Mouse (Mus musculus): ENCODE data around the gene 4930442H23Rik. TPM values are rescaled to one million over a fixed set of nuclear protein-coding genes. Genes with fewer than 3 reads are reported as not detected.

The 4930442H23Rik gene
- total and polyA plus RNA-seq, 2 experiments from 2014 or later: 0.24 TPM; not detected in 1

DNA sequence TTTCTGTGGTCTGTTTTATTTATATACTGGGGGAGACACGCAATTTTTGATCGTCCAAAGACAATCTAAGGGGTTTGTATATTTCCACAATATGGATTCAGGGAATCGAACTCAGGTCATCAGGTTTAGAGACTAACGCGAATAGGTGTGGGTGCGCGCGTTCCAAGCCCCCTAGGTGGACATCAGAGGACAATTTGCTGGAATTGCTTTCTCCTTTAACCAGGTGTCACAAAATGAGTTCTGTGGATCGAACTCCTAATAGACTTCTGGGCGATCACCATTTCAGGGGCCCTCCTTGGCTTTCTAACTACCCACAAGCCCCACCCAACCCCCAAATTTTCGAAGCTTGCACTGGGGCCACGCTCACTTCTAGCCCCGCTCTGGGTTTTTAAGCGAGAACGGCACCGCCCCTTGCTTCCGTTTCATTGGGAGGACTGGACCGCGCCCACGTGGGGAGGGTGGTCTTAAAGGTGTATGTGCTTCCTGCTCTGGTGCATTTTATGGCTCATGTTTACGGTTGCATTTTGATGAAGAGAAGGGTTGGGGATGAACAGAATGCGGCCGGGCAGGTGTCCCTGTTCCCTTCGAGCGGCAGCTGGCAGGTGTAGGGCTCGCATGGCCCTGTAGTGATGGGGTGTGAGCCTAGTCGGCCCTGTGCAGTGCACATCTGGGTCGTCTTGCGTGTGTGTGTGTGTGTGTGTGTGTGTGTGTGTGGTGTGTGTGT is 15.0 kb downstream of the 4930442H23Rik start:
- peaks cover 2% of the 10 kb centered on the region; the same call in 1 of the 2 replicates for H3K36me3 ChIP-seq (ENCODE audit: insufficient read depth)
- peak; percentile 47 for ATAC-seq
- H3K4me1 ChIP-seq (ENCODE audit: insufficient read depth): peaks cover 11% of the 10 kb centered on the region
- no peaks in the 10 kb centered on the region for H3K9me3 ChIP-seq (ENCODE audit: low read length)
- peak overlapping the region; percentile 69 for H3K27ac ChIP-seq (ENCODE audit: low read depth, low read length)
- TF ChIP-seq CTCF (IDR thresholded peaks at IDR 0.05; ENCODE audit: low read depth): no peak
- peak overlapping the region; percentile 74 for H3K4me2 ChIP-seq (ENCODE audit: low read depth)
- peak; percentile 83 for DNase-seq
- peak overlapping the region; percentile 43 for H3K4me3 ChIP-seq (ENCODE audit: low read depth, low read length)
- H3K9ac ChIP-seq: peak overlapping the region; percentile 59
- WGBS: 2% methylated on average over 29 of the region's 29 CpGs
- H3K27me3 ChIP-seq (ENCODE audit: insufficient read depth, low read length): no peaks in the 10 kb centered on the region

DNA sequence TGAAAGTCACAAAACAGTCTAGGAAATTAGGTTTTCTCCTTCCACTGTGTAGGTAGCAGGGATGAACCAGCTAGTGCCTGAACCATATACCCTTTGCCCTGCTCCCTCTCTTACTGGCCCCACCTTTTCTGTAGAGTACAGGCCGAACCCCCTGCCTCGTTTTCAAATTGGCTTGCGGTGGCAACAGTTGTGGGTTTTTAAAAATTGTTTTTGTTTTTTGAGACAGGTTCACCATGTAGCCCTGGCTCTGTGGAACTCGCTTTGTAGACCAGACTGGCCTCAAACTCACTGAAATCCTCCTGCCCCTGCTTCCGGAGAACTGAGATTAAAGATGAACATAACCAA is 15.6 kb downstream of the 4930442H23Rik start:
- Histone ChIP-seq H3K9me3 (ENCODE audit: low read length) (no peaks in the 10 kb centered on the region), H3K27me3 (ENCODE audit: insufficient read depth, low read length) (no peaks in the 10 kb centered on the region), H3K36me3 (ENCODE audit: insufficient read depth) (peaks cover 5% of the 10 kb centered on the region; the same call in 1 of the 2 replicates), H3K4me1 (ENCODE audit: insufficient read depth) (peaks cover 7% of the 10 kb centered on the region), H3K27ac (ENCODE audit: low read depth, low read length) (peak overlapping the region; percentile 69), H3K9ac (peak overlapping the region; percentile 59; the same call in 1 of the 2 replicates), H3K4me3 (ENCODE audit: low read depth, low read length) (peak overlapping the region; percentile 43), H3K4me2 (ENCODE audit: low read depth) (peak overlapping the region; percentile 74)
- DNase-seq (no peak), ATAC-seq (peak; percentile 64)
- WGBS: 7% methylated on average over 5 of the region's 5 CpGs
- no peak for TF ChIP-seq CTCF (IDR thresholded peaks at IDR 0.05; ENCODE audit: low read depth)

DNA sequence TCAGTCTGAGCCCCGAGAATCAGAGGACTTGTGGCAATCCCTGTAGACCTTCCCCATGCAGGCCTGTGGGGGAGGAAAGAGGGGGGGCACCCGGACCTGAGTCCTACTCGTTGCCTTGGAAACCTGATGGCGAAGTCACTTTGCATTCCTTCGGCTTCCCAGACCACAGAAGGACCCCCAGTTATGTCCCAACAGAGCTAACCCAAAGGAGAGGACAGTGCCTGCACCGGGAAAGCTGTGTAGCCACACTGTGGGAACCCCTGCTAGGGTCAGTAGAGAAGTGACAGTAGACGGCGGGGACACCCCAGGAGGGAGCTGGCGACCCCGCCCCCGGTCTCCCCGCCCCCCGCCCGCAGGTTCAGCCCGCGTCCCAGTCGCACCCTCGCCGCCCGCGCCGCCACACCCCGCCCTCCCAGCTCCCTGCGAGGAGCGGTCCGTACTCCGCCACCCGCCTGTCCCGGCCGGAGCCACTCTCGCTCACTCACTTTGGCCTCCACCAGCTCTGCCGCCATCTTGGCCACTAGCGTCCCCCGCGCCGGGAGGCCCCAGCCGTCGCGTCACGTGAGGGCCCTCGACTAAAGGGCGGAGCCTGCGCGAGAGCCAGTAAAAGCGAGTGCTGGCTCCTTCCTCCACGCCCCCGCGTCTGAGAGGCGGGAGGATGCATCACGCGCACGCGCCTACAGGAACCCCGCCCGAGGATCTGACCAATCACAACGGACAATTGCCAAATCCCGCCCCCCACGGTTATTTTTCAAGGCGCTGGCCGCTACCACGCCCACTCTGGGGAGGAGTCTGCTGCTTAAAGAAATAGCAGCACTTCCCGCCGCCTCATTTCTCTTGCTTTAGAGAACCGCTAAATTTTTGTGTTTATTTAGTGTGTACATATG is 16.2 kb downstream of the 4930442H23Rik start, which contains the start of gene Pias4:
Gene Pias4 (minus strand): TSS at position 724 of the 887 bp plus-strand sequence.
- DNase-seq (peak; percentile 100), ATAC-seq (peak; percentile 92)
- H3K4me1 ChIP-seq (ENCODE audit: insufficient read depth): peaks cover 7% of the 10 kb centered on the region
- peaks cover 9% of the 10 kb centered on the region; the same call in 1 of the 2 replicates for H3K36me3 ChIP-seq (ENCODE audit: insufficient read depth)
- H3K27ac ChIP-seq (ENCODE audit: low read depth, low read length): peak within 1 kb of the TSS; percentile 69
- no peaks in the 10 kb centered on the region for H3K27me3 ChIP-seq (ENCODE audit: insufficient read depth, low read length)
- H3K4me2 ChIP-seq (ENCODE audit: low read depth): peak within 1 kb of the TSS; percentile 78
- peak within 1 kb of the TSS; percentile 68 for H3K4me3 ChIP-seq (ENCODE audit: low read depth, low read length)
- peak within 1 kb of the TSS; percentile 65 for H3K9ac ChIP-seq
- under 1% methylated on average over 63 of the region's 64 CpGs for WGBS
- TF ChIP-seq CTCF (IDR thresholded peaks at IDR 0.05; ENCODE audit: low read depth): no peak
- no peaks in the 10 kb centered on the region for H3K9me3 ChIP-seq (ENCODE audit: low read length)

GRCm38 (mm10) chr10:81165118-81165517 is 18.5 kb downstream of the 4930442H23Rik start:
- no peak overlapping the region for H3K9ac ChIP-seq
- no peak overlapping the region for H3K4me2 ChIP-seq (ENCODE audit: low read depth)
- H3K9me3 ChIP-seq (ENCODE audit: low read length): no peaks in the 10 kb centered on the region
- peaks cover 24% of the 10 kb centered on the region; the same call in 1 of the 2 replicates for H3K36me3 ChIP-seq (ENCODE audit: insufficient read depth)
- no peak overlapping the region for H3K4me3 ChIP-seq (ENCODE audit: low read depth, low read length)
- H3K27ac ChIP-seq (ENCODE audit: low read depth, low read length): no peak overlapping the region
- peaks cover 7% of the 10 kb centered on the region for H3K4me1 ChIP-seq (ENCODE audit: insufficient read depth)
- ATAC-seq (no peak), DNase-seq (no peak)
- H3K27me3 ChIP-seq (ENCODE audit: insufficient read depth, low read length): no peaks in the 10 kb centered on the region
- WGBS: 89% methylated on average over 8 of the region's 8 CpGs
- TF ChIP-seq CTCF (IDR thresholded peaks at IDR 0.05; ENCODE audit: low read depth): no peak

DNA sequence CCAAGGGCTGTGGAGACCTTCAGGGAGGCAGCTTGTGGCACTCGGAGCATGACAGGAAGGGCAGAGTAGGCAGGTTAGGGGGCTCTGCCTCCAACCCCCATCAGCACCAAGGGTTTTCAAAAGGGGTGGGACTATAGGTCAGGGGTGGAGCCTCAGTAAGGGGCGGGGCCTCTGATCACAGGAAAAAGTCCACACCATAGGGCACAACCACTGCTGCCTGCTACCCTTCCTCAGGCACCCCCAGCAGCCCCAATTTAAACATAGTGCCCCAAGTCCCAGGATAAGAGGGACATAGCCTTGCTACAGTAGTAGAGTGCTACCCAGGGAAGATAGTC is 21.4 kb downstream of the 4930442H23Rik start:
- Histone ChIP-seq H3K4me3 (ENCODE audit: low read depth, low read length) (no peak overlapping the region), H3K27me3 (ENCODE audit: insufficient read depth, low read length) (no peaks in the 10 kb centered on the region), H3K27ac (ENCODE audit: low read depth, low read length) (no peak overlapping the region), H3K9me3 (ENCODE audit: low read length) (no peaks in the 10 kb centered on the region), H3K4me1 (ENCODE audit: insufficient read depth) (peaks cover 4% of the 10 kb centered on the region), H3K36me3 (ENCODE audit: insufficient read depth) (peaks cover 43% of the 10 kb centered on the region), H3K4me2 (ENCODE audit: low read depth) (no peak overlapping the region), H3K9ac (no peak overlapping the region)
- WGBS: 69% methylated on average over 2 of the region's 2 CpGs
- no peak for TF ChIP-seq CTCF (IDR thresholded peaks at IDR 0.05; ENCODE audit: low read depth)
- no peak for DNase-seq
- ATAC-seq: no peak

DNA sequence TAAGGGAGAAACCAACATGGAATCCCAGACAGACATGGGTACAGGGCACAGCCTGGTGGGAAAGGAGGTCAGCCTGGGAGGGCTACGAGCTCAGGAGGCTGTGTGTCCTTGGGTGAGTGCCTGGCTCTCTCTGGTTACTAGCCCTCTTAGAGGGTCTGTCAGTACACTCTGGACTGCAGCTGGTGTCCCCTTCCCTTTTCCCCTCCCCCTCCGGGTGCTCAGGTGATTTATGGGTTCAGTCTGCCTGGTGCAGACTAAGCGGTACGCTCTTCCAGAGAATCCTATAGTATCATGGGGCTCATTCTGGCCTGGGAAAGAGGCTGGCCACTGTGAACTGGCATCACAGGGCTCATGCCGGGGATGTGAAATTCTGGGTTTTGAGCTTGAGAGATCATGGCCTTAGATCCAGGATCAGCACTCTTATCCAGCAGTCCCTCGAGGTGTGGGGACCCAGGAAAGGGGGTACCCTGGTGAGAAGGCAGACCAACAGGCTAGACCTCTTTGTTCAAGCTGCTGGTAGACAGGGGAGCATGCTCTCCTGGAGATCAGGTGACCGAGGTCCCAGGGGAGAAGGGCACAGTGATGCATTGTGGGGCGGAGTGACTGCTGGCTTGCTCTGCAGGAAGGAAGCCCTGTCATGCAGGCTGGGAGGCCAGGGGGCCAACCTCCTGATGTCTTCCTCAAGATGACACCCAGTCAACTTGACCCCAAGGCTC is 21.9 kb downstream of the 4930442H23Rik start:
- no peak overlapping the region for H3K9ac ChIP-seq
- no peak for DNase-seq
- H3K27me3 ChIP-seq (ENCODE audit: insufficient read depth, low read length): no peaks in the 10 kb centered on the region
- no peak overlapping the region for H3K4me3 ChIP-seq (ENCODE audit: low read depth, low read length)
- peaks cover 48% of the 10 kb centered on the region for H3K36me3 ChIP-seq (ENCODE audit: insufficient read depth)
- 88% methylated on average over 8 of the region's 8 CpGs for WGBS
- no peak for TF ChIP-seq CTCF (IDR thresholded peaks at IDR 0.05; ENCODE audit: low read depth)
- no peak for ATAC-seq
- H3K4me2 ChIP-seq (ENCODE audit: low read depth): no peak overlapping the region
- no peak overlapping the region for H3K27ac ChIP-seq (ENCODE audit: low read depth, low read length)
- peaks cover 1% of the 10 kb centered on the region for H3K4me1 ChIP-seq (ENCODE audit: insufficient read depth)
- H3K9me3 ChIP-seq (ENCODE audit: low read length): no peaks in the 10 kb centered on the region

All from forebrain, postnatal 0 days (tissue).